Mouse (Mus musculus): ENCODE measurements around the gene Cyp2a22. TPM values are rescaled to one million over a fixed set of nuclear protein-coding genes. Genes with fewer than 3 reads are reported as not detected.

Gene Cyp2a22
- polyA plus RNA-seq, 1 experiment from 2014 or later = not detected

Other genes starting within 250 kb of the Cyp2a22 start
- not detected in 2 replicates for gene Cyp2b19, start 182.2 kb downstream of the Cyp2a22 start, polyA plus RNA-seq (2016; fragmentation: Nextera tagmentation; extraction: Ambion mirVana)
- gene Cyp2g1, start 130.5 kb downstream of the Cyp2a22 start, polyA plus RNA-seq (2016; fragmentation: Nextera tagmentation; extraction: Ambion mirVana) = not detected in 2 replicates
- not detected in 2 replicates for gene Cyp2a5, start 104.1 kb downstream of the Cyp2a22 start, polyA plus RNA-seq (2016; fragmentation: Nextera tagmentation; extraction: Ambion mirVana)
- gene Cyp2a12, start 89.7 kb upstream of the Cyp2a22 start, polyA plus RNA-seq (2016; fragmentation: Nextera tagmentation; extraction: Ambion mirVana) = not detected in 2 replicates
- gene Cyp2f2, start 180.5 kb upstream of the Cyp2a22 start, polyA plus RNA-seq (2016; fragmentation: Nextera tagmentation; extraction: Ambion mirVana) = not detected in 2 replicates
- gene Cyp2t4, start 214.3 kb upstream of the Cyp2a22 start, polyA plus RNA-seq (2016; fragmentation: Nextera tagmentation; extraction: Ambion mirVana) = not detected in 2 replicates
- gene Egln2, start 227.4 kb upstream of the Cyp2a22 start, polyA plus RNA-seq (2016; fragmentation: Nextera tagmentation; extraction: Ambion mirVana) = 87.3 and 88.9 TPM in 2 replicates
- gene Rab4b, start 239.5 kb upstream of the Cyp2a22 start, polyA plus RNA-seq (2016; fragmentation: Nextera tagmentation; extraction: Ambion mirVana) = 59.8 and 60.0 TPM in 2 replicates
- gene Gm21983, start 241.7 kb upstream of the Cyp2a22 start, polyA plus RNA-seq (2016; fragmentation: Nextera tagmentation; extraction: Ambion mirVana) = 0.61 and 1.5 TPM in 2 replicates
- gene Mia, start 241.8 kb upstream of the Cyp2a22 start, polyA plus RNA-seq (2016; fragmentation: Nextera tagmentation; extraction: Ambion mirVana) = 23.8 and 42.8 TPM in 2 replicates